ENCODE assay signal across 9 mouse cellular contexts in the genomic region with DNA sequence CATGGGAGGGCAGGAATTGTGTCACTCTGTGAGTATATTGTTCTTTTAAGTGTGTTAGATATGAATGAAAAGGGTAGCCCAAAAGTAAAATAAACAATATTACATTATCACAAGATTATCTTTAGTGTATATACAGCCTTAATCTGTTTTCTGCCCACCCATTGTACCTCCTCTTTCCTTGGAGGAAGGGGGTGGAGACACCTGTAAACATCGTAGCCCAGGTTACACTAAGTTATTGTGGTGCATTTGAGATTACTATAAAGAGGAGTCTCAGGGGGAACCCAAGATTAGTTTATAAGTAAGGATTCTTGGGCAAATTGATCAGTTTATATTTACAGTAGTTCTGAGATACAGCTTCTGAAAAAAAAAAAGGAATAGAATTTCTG. TPM values are rescaled to one million over a fixed set of nuclear protein-coding genes. Genes with fewer than 3 reads are reported as not detected.
A peak's percentile ranks its signal among the peaks of the same experiment; 100 is the strongest.
DNase-seq lines count a peak whose midpoint lies in the region; ATAC-seq and TF ChIP-seq lines count a peak whose summit lies in the region.
"Had no signal": no experiment of that assay in that cellular context is flagged by ENCODE, and none has a peak within 500 bp of the region (broad histone marks: within the 10 kb centered on the region; RNA-seq: fewer than 3 reads in every experiment).

No protein-coding gene starts in this region.

- no peaks in the 10 kb centered on the region for H3K9me3 ChIP-seq in embryonic facial prominence, embryonic 14.5 days (ENCODE audit: control insufficient read depth, low read length)
- H3K9me3 ChIP-seq in limb, embryonic 10.5 days (replicated peaks) = no peaks in the 10 kb centered on the region
- no peaks in the 10 kb centered on the region for H3K9me3 ChIP-seq in neural tube, embryonic 14.5 days (ENCODE audit: control insufficient read depth, low read length)

- H3K27me3 ChIP-seq in embryonic facial prominence, embryonic 14.5 days (replicated peaks; ENCODE audit: control insufficient read depth, insufficient read depth, low read length) = no peaks in the 10 kb centered on the region
- H3K27me3 ChIP-seq in limb, embryonic 10.5 days (ENCODE audit: low read depth, poor library complexity, severe bottlenecking) = no peaks in the 10 kb centered on the region
- no peaks in the 10 kb centered on the region for H3K27me3 ChIP-seq in neural tube, embryonic 14.5 days (ENCODE audit: control insufficient read depth, insufficient read depth, low read length)

- 45% methylated on average over 1 of the region's 1 CpGs for WGBS in embryonic facial prominence, embryonic 14.5 days
- 43% methylated on average over 1 of the region's 1 CpGs for WGBS in limb, embryonic 10.5 days
- WGBS in neural tube, embryonic 14.5 days = 43% methylated on average over 1 of the region's 1 CpGs

- H3K4me1 ChIP-seq in embryonic facial prominence, embryonic 14.5 days (ENCODE audit: control insufficient read depth, insufficient read depth, low read length) = no peaks in the 10 kb centered on the region
- peaks cover 9% of the 10 kb centered on the region for H3K4me1 ChIP-seq in limb, embryonic 10.5 days
- peaks cover 7% of the 10 kb centered on the region; the same call in 1 of the 2 replicates for H3K4me1 ChIP-seq in neural tube, embryonic 14.5 days (ENCODE audit: control insufficient read depth, insufficient read depth, low read length)

- no peak for TF ChIP-seq CTCF in left cerebral cortex, adult 2 months (IDR thresholded peaks at IDR 0.05)

- no peak for ATAC-seq in embryonic facial prominence, embryonic 14.5 days (ENCODE audit: low read depth)
- no peak for ATAC-seq in neural tube, embryonic 14.5 days (ENCODE audit: low read depth)
- ATAC-seq: activated CD4-positive, CD25-positive, alpha-beta regulatory T cell, adult 4 months had no signal

- H3K9ac ChIP-seq in embryonic facial prominence, embryonic 14.5 days (ENCODE audit: low read depth, low read length) = peak overlapping the region; percentile 83
- no peak overlapping the region; the same call in 1 of the 2 replicates for H3K9ac ChIP-seq in neural tube, embryonic 14.5 days (replicated peaks; ENCODE audit: low read depth, low read length)

- H3K36me3 ChIP-seq in embryonic facial prominence, embryonic 14.5 days (ENCODE audit: control insufficient read depth, insufficient read depth, low read length) = no peaks in the 10 kb centered on the region
- H3K36me3 ChIP-seq in limb, embryonic 10.5 days = no peaks in the 10 kb centered on the region
- H3K36me3 ChIP-seq in neural tube, embryonic 14.5 days (ENCODE audit: control insufficient read depth, insufficient read depth, low read length) = no peaks in the 10 kb centered on the region

- H3K4me2 ChIP-seq in embryonic facial prominence, embryonic 14.5 days (ENCODE audit: low read depth, low read length) = peak overlapping the region; percentile 77
- H3K4me2 ChIP-seq in neural tube, embryonic 14.5 days (ENCODE audit: low read depth, low read length) = peak overlapping the region; percentile 57

- peak overlapping the region; percentile 66 for H3K4me3 ChIP-seq in left cerebral cortex, adult 2 months
- peak overlapping the region; percentile 90 for H3K4me3 ChIP-seq in embryonic facial prominence, embryonic 14.5 days (ENCODE audit: low read depth, low read length)
- H3K4me3 ChIP-seq in limb, embryonic 10.5 days = peak overlapping the region; percentile 95
- peak overlapping the region; percentile 81 for H3K4me3 ChIP-seq in neural tube, embryonic 14.5 days (ENCODE audit: low read depth, low read length)

- no peak for DNase-seq in left cerebral cortex, adult 2 months (ENCODE audit: extremely low spot score in 1 of 2, low spot score in 2 of 2)
- DNase-seq in left cerebral cortex, postnatal 14 days (ENCODE audit: low spot score in 2 of 2) = no peak
- no peak for DNase-seq in embryonic facial prominence, embryonic 14.5 days (ENCODE audit: low spot score)
- no peak for DNase-seq in limb, embryonic 10.5 days (ENCODE audit: low spot score)
- no peak for DNase-seq in frontal cortex, postnatal 14 days (ENCODE audit: low spot score in 2 of 2)
- no peak for DNase-seq in right cerebral cortex, postnatal 25 days
- DNase-seq in cerebellum, postnatal 10 days = no peak

- peak overlapping the region; percentile 96 for H3K27ac ChIP-seq in left cerebral cortex, adult 2 months
- H3K27ac ChIP-seq in embryonic facial prominence, embryonic 14.5 days (replicated peaks; ENCODE audit: low read depth, low read length) = no peak overlapping the region
- no peak overlapping the region for H3K27ac ChIP-seq in limb, embryonic 10.5 days
- H3K27ac ChIP-seq in neural tube, embryonic 14.5 days (ENCODE audit: low read depth, low read length) = no peak overlapping the region

- intact Hi-C loops in left cerebral cortex, adult 2 months (cut with DNase I) = no loop called here
- intact Hi-C loops in left cerebral cortex, postnatal 14 days (cut with DNase I) = loop anchor here (5.0 kb wide), 1 partner anchor 35 kb away; no protein-coding TSS in a partner anchor

RNA-seq across cellular contexts. Expression of a gene that starts 1.3 kb away (rescaled TPM):
- 10 to 100 TPM; 58.8 to 63.3 TPM for total RNA-seq in left cerebral cortex, adult 2 months (2021)
- total RNA-seq in left cerebral cortex, postnatal 14 days (2021) = 10 to 100 TPM; 61.8 to 68.9 TPM
- polyA plus RNA-seq in embryonic facial prominence, embryonic 14.5 days (2014; fragmentation: Nextera tagmentation; extraction: Ambion mirVana) = 7.5 and 8.9 TPM in 2 replicates
- polyA plus RNA-seq in limb, embryonic 10.5 days (2016; fragmentation: Nextera tagmentation; extraction: Ambion mirVana) = 5.3 and 7.9 TPM in 2 replicates
- 15.3 and 19.7 TPM in 2 replicates for polyA plus RNA-seq in neural tube, embryonic 14.5 days (2014; fragmentation: Nextera tagmentation; extraction: Ambion mirVana)
